8 mouse cellular contexts compared by ENCODE assay signal in the genomic region with DNA sequence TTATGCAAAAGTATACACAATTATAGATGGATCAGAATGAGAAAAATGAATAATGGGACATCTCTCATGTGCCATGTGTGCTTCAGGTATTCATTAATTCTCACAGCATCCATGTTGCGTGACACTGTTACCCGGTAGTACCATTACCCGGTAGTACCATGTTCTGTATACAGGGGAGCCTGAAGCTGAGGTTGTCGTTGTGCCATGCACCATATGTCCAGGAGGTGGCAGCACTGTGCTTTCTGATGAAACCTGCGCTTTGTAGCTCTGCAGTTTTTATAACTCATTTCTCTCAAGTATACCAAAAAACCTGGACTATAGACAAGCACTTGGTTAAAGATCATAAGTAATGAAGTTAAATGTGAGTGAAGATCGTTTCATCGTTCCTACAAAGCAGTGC. TPM values are rescaled to one million over a fixed set of nuclear protein-coding genes. Genes with fewer than 3 reads are reported as not detected.
DNase-seq lines count a peak whose midpoint lies in the region; ATAC-seq and TF ChIP-seq lines count a peak whose summit lies in the region.

No protein-coding gene starts in this region.

- TF ChIP-seq POLR2A in bone marrow, adult 2 months (IDR thresholded peaks at IDR 0.05; ENCODE audit: borderline replicate concordance, control insufficient read depth, low read depth, low read length), result no peak

- no peaks in the 10 kb centered on the region for H3K27me3 ChIP-seq in embryonic facial prominence, embryonic 15.5 days
- H3K27me3 ChIP-seq in heart, postnatal 0 days (ENCODE audit: control insufficient read depth, insufficient read depth, low read length), result no peaks in the 10 kb centered on the region
- H3K27me3 ChIP-seq in liver, embryonic 16.5 days (ENCODE audit: control insufficient read depth, insufficient read depth, low read depth, low read length), result no peaks in the 10 kb centered on the region
- no peaks in the 10 kb centered on the region for H3K27me3 ChIP-seq in neural tube, embryonic 14.5 days (ENCODE audit: control insufficient read depth, insufficient read depth, low read length)

- peak; percentile 93 for TF ChIP-seq CTCF in bone marrow, adult 2 months (IDR thresholded peaks at IDR 0.05; ENCODE audit: control insufficient read depth, insufficient read depth, low read length)
- TF ChIP-seq CTCF in heart, postnatal 0 days (IDR thresholded peaks at IDR 0.05; ENCODE audit: low read depth), result peak; percentile 91

- ATAC-seq in embryonic facial prominence, embryonic 15.5 days (ENCODE audit: insufficient number of reproducible peaks, low FRiP score, low TSS enrichment, low read depth), result 0 out of 2 replicates have a peak, but pooled peaks have one; percentile 39
- peak; percentile 62; the same call in 1 of the 2 replicates for ATAC-seq in heart, postnatal 0 days (ENCODE audit: insufficient read depth, low read depth)
- peak; percentile 43; the same call in 1 of the 2 replicates for ATAC-seq in liver, embryonic 16.5 days (ENCODE audit: low read depth)
- ATAC-seq in neural tube, embryonic 14.5 days (ENCODE audit: low read depth), result peak; percentile 79; the same call in 1 of the 2 replicates

- H3K9ac ChIP-seq in embryonic facial prominence, embryonic 15.5 days, result no peak overlapping the region
- H3K9ac ChIP-seq in heart, postnatal 0 days (replicated peaks; ENCODE audit: low read depth, low read length), result no peak overlapping the region
- H3K9ac ChIP-seq in liver, embryonic 16.5 days (ENCODE audit: low read depth, low read length), result no peak overlapping the region
- no peak overlapping the region for H3K9ac ChIP-seq in neural tube, embryonic 14.5 days (replicated peaks; ENCODE audit: low read depth, low read length)

- peaks cover 3% of the 10 kb centered on the region; the same call in 1 of the 2 replicates for H3K36me3 ChIP-seq in embryonic facial prominence, embryonic 15.5 days
- H3K36me3 ChIP-seq in heart, postnatal 0 days (replicated peaks; ENCODE audit: control insufficient read depth, insufficient read depth, low read length), result no peaks in the 10 kb centered on the region
- no peaks in the 10 kb centered on the region for H3K36me3 ChIP-seq in liver, embryonic 16.5 days (ENCODE audit: control insufficient read depth, insufficient read depth)
- no peaks in the 10 kb centered on the region for H3K36me3 ChIP-seq in neural tube, embryonic 14.5 days (ENCODE audit: control insufficient read depth, insufficient read depth, low read length)

- no peak overlapping the region for H3K4me3 ChIP-seq in bone marrow, adult 2 months (replicated peaks; ENCODE audit: control insufficient read depth, low read depth, low read length)
- H3K4me3 ChIP-seq in embryonic facial prominence, embryonic 15.5 days (replicated peaks), result no peak overlapping the region
- no peak overlapping the region for H3K4me3 ChIP-seq in heart, postnatal 0 days (ENCODE audit: low read depth, low read length)
- H3K4me3 ChIP-seq in liver, embryonic 16.5 days (ENCODE audit: low read depth, low read length), result no peak overlapping the region
- H3K4me3 ChIP-seq in neural tube, embryonic 14.5 days (ENCODE audit: low read depth, low read length), result no peak overlapping the region

- peak; percentile 94 for DNase-seq in CD4-positive, CD25-positive, alpha-beta regulatory T cell, adult 2 months (ENCODE audit: low read depth, low spot score)
- peak; percentile 68 for DNase-seq in heart, postnatal 0 days (ENCODE audit: low spot score)
- peak; percentile 93 to 95 for DNase-seq in kidney, postnatal 4 days
- DNase-seq in testis, postnatal 10 days (ENCODE audit: low spot score), result peak; percentile 94

- no peaks in the 10 kb centered on the region for H3K4me1 ChIP-seq in bone marrow, adult 2 months (ENCODE audit: control insufficient read depth, insufficient read depth, low read length)
- no peaks in the 10 kb centered on the region for H3K4me1 ChIP-seq in embryonic facial prominence, embryonic 15.5 days
- no peaks in the 10 kb centered on the region for H3K4me1 ChIP-seq in heart, postnatal 0 days (ENCODE audit: control insufficient read depth, insufficient read depth)
- no peaks in the 10 kb centered on the region for H3K4me1 ChIP-seq in liver, embryonic 16.5 days (ENCODE audit: control insufficient read depth, low read depth, low read length)
- H3K4me1 ChIP-seq in neural tube, embryonic 14.5 days (ENCODE audit: control insufficient read depth, insufficient read depth, low read length), result no peaks in the 10 kb centered on the region

- H3K9me3 ChIP-seq in embryonic facial prominence, embryonic 15.5 days (replicated peaks), result no peaks in the 10 kb centered on the region
- H3K9me3 ChIP-seq in heart, postnatal 0 days (replicated peaks; ENCODE audit: control insufficient read depth, low read length), result no peaks in the 10 kb centered on the region
- no peaks in the 10 kb centered on the region for H3K9me3 ChIP-seq in liver, embryonic 16.5 days (replicated peaks; ENCODE audit: control insufficient read depth, low read length)
- H3K9me3 ChIP-seq in neural tube, embryonic 14.5 days (ENCODE audit: control insufficient read depth, low read length), result no peaks in the 10 kb centered on the region

- WGBS in bone marrow, adult 2 months, result 26% methylated on average over 7 of the region's 7 CpGs
- 16% methylated on average over 7 of the region's 7 CpGs for WGBS in embryonic facial prominence, embryonic 15.5 days
- WGBS in heart, postnatal 0 days, result 18% methylated on average over 7 of the region's 7 CpGs
- 29% methylated on average over 7 of the region's 7 CpGs for WGBS in liver, embryonic 16.5 days (ENCODE audit: insufficient replicate concordance)
- WGBS in neural tube, embryonic 14.5 days, result 22% methylated on average over 7 of the region's 7 CpGs

- no peak overlapping the region for H3K27ac ChIP-seq in bone marrow, adult 2 months (ENCODE audit: control insufficient read depth, insufficient read depth, low read depth, low read length, poor library complexity)
- H3K27ac ChIP-seq in embryonic facial prominence, embryonic 15.5 days (replicated peaks), result no peak overlapping the region
- H3K27ac ChIP-seq in heart, postnatal 0 days (ENCODE audit: low read depth), result no peak overlapping the region
- H3K27ac ChIP-seq in liver, embryonic 16.5 days (ENCODE audit: low read length), result no peak overlapping the region
- H3K27ac ChIP-seq in neural tube, embryonic 14.5 days (ENCODE audit: low read depth, low read length), result no peak overlapping the region

- TF ChIP-seq EP300 in heart, postnatal 0 days (IDR thresholded peaks at IDR 0.05; ENCODE audit: low read depth), result no peak

- no peak overlapping the region for H3K4me2 ChIP-seq in embryonic facial prominence, embryonic 15.5 days (replicated peaks)
- H3K4me2 ChIP-seq in heart, postnatal 0 days (ENCODE audit: low read depth, low read length), result no peak overlapping the region
- H3K4me2 ChIP-seq in liver, embryonic 16.5 days (ENCODE audit: low read depth, low read length), result no peak overlapping the region
- H3K4me2 ChIP-seq in neural tube, embryonic 14.5 days (ENCODE audit: low read depth, low read length), result no peak overlapping the region

RNA-seq across cellular contexts. Expression of gene Irak4, which starts 14.0 kb away (rescaled TPM):
- polyA plus RNA-seq in bone marrow, adult 2 months (2011; ENCODE audit: insufficient read depth, insufficient read length, low replicate concordance, missing spikeins), result 4.8 and 11.4 TPM in 2 replicates
- 8.4 and 11.3 TPM in 2 replicates for polyA plus RNA-seq in embryonic facial prominence, embryonic 15.5 days (2015; fragmentation: Nextera tagmentation; extraction: Ambion mirVana)
- total RNA-seq in heart, postnatal 0 days (2014; rRNA removed; ENCODE audit: low replicate concordance), result 5.1 and 5.5 TPM in 2 replicates
- 3.2 and 3.5 TPM in 2 replicates for polyA plus RNA-seq in heart, postnatal 0 days (2015; fragmentation: Nextera tagmentation; extraction: Ambion mirVana)
- polyA plus RNA-seq in liver, embryonic 16.5 days (2015; fragmentation: Nextera tagmentation; extraction: Ambion mirVana), result 4.5 TPM in 2 replicates
- polyA plus RNA-seq in neural tube, embryonic 14.5 days (2014; fragmentation: Nextera tagmentation; extraction: Ambion mirVana), result 1.2 and 1.5 TPM in 2 replicates

RNA-seq across cellular contexts. Expression of gene Pus7l, which starts 14.1 kb away (rescaled TPM):
- polyA plus RNA-seq in bone marrow, adult 2 months (2011; ENCODE audit: insufficient read depth, insufficient read length, low replicate concordance, missing spikeins), result 0.68 and 1.4 TPM in 2 replicates
- 8.7 and 8.9 TPM in 2 replicates for polyA plus RNA-seq in embryonic facial prominence, embryonic 15.5 days (2015; fragmentation: Nextera tagmentation; extraction: Ambion mirVana)
- 1.1 and 8.0 TPM in 2 replicates for total RNA-seq in heart, postnatal 0 days (2014; rRNA removed; ENCODE audit: low replicate concordance)
- polyA plus RNA-seq in heart, postnatal 0 days (2015; fragmentation: Nextera tagmentation; extraction: Ambion mirVana), result 2.7 and 2.9 TPM in 2 replicates
- 2.0 and 2.1 TPM in 2 replicates for polyA plus RNA-seq in liver, embryonic 16.5 days (2015; fragmentation: Nextera tagmentation; extraction: Ambion mirVana)
- polyA plus RNA-seq in neural tube, embryonic 14.5 days (2014; fragmentation: Nextera tagmentation; extraction: Ambion mirVana), result 7.1 and 8.4 TPM in 2 replicates

RNA-seq across cellular contexts. Expression of gene Twf1, which starts 32.2 kb away (rescaled TPM):
- 10.3 and 12.9 TPM in 2 replicates for polyA plus RNA-seq in bone marrow, adult 2 months (2011; ENCODE audit: insufficient read depth, insufficient read length, low replicate concordance, missing spikeins)
- polyA plus RNA-seq in embryonic facial prominence, embryonic 15.5 days (2015; fragmentation: Nextera tagmentation; extraction: Ambion mirVana), result 82.1 and 85.5 TPM in 2 replicates
- total RNA-seq in heart, postnatal 0 days (2014; rRNA removed; ENCODE audit: low replicate concordance), result 12.8 and 26.0 TPM in 2 replicates
- polyA plus RNA-seq in heart, postnatal 0 days (2015; fragmentation: Nextera tagmentation; extraction: Ambion mirVana), result 28.3 and 30.7 TPM in 2 replicates
- 25.2 and 26.5 TPM in 2 replicates for polyA plus RNA-seq in liver, embryonic 16.5 days (2015; fragmentation: Nextera tagmentation; extraction: Ambion mirVana)
- 75.5 and 85.6 TPM in 2 replicates for polyA plus RNA-seq in neural tube, embryonic 14.5 days (2014; fragmentation: Nextera tagmentation; extraction: Ambion mirVana)
